Mouse (Mus musculus): ENCODE data around the gene Itga6.
"Not testable (repeated sequence)": the region's sequence is repeated elsewhere in the genome, so short reads cannot be mapped to it uniquely, and the experiment has no call there.

Itga6 gene

DNA sequence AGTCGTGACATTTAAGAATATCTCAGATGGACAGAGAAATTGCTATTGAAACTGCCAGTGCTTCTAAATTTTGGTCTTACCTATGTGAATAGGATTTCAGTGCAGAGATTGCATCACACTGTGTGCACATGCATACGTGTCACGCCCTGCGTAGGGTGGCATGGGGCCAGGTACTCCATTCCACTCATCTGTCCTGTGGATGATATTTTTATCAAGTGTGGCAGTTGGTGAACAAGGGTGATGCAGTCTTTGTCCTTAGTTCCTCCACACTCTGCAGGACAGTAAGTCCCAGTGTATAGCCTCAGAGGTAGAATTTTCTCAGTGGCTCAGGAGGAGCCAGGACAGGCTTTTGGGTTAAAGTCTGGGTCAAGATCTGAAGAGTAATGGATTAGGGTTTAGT, 90.8 kb downstream of the Itga6 start:
- ATAC-seq (ENCODE audit: insufficient number of reproducible peaks, low FRiP score, low TSS enrichment) = no peak

DNA sequence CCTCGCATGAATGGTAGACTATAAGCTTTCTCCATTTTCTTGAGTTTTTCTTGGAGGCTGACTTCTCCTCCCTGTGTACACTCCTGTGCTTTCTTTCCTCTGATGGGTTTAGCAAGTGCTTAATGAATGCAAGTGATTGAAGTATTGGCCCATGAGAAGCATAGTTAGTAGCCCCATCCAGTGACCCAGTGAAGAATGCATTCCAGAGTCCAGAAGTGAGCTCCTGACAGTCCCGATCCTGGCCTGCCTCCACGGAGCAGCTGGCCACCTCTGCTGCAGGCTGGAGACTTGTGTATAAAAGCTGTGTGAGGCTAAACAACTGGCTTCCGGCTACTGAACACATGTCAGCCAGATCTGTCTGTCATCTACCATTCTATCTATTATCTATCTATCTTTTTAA, 91.8 kb downstream of the Itga6 start:
- no peak for ATAC-seq (ENCODE audit: insufficient number of reproducible peaks, low FRiP score, low TSS enrichment)

DNA sequence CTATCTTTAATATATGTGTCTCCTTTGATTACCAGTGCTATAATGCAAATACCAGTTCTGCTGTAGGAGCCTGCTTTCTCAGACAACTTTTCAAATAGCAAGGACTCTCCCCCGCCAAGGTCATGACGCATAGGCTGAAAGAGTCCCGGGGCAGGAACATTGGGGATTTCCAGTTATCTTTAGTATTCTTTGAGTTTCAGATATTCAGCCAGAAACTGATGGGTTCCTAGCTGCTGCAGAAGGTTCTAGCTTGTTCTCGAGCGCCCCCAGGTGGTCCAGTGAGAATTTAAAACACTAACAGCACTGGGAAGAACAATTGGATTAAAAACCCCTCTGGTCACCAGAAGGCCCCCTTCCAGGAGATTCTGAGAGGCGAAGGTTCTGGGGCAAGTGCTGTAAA, 92.4 kb downstream of the Itga6 start:
- ATAC-seq (ENCODE audit: insufficient number of reproducible peaks, low FRiP score, low TSS enrichment) = 0 out of 2 replicates have a peak, but pooled peaks have one; percentile 45

DNA sequence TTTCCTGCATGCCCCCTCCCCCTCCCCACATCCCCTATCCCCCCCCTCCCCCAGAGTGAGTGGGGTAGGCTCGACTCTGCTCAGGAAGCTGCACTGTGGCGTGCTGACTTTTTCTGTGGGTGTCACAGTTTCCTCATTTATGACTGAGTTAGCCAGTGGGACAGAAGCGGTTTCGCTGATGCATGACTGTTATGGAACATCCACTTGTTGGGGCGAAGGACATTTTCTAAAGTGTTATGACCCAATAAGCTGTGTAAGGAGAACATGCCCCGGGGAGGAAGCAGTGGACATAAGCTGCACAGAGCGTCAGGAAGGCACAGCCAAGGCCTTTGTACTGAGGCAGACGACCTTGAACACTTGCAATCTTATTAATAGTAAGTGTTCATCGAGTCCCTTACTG, 97.9 kb downstream of the Itga6 start:
- ATAC-seq (ENCODE audit: insufficient number of reproducible peaks, low FRiP score, low TSS enrichment) = no peak

DNA sequence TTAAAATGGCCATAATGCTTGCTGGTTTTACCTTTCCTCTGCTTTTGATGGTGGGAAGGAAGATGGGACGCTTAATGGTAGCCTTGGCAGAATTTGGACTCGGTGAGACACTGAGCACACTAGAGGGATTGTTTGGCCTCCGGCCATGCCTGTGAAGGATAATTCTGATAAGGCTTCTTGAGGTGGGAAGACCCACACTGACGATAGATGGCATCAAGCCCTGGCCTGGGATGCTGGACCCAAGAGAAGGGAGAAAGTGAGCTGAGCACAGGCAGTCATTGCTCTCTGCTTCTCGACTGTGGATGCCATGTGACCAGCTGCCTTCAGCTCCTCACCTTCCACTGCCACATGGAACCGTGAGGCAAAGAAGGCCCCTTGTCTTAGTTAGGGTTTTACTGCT, 99.5 kb downstream of the Itga6 start:
- no peak for ATAC-seq (ENCODE audit: insufficient number of reproducible peaks, low FRiP score, low TSS enrichment)

DNA sequence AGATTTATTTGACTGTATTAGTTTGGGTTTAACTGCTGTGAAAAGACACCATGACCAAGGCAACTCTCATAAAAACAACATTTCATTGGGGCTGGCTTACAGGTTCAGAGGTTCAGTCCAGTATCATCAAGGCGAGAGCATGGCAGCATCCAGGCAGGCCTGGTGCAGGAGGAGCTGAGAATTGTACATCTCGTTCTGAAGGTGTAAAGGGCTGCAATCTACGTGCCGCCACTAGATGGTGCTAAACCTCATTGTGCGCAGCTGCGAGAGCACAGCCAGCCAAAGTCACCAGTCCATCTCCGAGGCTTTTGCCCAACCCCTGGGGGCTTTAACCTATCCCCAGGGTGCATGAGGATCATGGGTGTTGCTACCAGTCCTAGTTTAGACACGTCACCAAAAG, 106.7 kb downstream of the Itga6 start:
- not testable (repeated sequence) for ATAC-seq (ENCODE audit: insufficient number of reproducible peaks, low FRiP score, low TSS enrichment)

DNA sequence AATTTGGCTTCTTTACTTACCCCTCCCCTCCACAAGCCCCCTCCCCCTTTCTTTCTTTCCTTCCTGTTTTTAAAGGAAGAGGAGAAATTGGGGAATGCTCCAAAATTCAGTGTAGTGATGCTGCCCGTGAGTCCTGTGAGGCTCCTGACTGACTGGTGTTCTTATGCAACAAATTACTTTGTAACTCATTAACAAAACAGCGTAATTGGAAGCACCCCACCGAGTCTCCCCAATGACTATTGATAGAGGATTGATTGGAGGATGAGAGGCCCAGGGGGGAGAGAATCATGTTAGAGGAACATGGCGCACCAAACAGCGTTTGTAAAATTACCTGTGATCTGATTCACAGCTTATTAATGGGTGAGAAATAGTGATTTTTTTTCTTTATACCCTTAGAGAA, 109.7 kb downstream of the Itga6 start:
- ATAC-seq (ENCODE audit: insufficient number of reproducible peaks, low FRiP score, low TSS enrichment) = no peak

DNA sequence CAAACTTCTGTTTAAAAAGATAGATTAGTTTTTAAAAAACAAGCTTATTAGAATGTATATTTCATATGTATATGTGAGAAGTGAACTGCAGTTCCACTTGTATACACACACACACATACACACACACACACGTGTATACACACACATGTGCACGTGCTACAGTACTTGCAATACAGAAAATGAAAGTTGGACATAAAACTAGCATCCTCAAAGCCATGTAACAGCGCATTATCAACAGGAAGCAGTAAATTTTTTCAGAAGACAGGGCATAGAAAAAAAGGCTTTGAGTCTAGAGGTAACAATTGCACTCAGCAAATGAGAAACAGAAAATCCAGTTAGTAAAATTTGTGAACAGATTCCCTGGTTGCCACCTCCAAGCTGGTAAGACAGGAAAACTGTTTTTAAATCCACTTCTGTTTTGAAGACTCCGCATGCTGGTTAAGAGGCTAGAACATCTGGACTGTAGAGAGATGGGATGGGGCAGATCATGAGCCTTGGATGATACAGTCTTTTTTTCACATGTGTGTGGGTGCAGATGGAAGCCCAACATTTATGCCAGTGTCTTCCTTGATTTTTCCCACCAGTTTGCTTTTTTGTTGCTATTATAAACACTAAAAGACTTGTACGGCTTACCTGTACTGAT, 118.2 kb downstream of the Itga6 start:
- no peak for ATAC-seq (ENCODE audit: insufficient number of reproducible peaks, low FRiP score, low TSS enrichment)

DNA sequence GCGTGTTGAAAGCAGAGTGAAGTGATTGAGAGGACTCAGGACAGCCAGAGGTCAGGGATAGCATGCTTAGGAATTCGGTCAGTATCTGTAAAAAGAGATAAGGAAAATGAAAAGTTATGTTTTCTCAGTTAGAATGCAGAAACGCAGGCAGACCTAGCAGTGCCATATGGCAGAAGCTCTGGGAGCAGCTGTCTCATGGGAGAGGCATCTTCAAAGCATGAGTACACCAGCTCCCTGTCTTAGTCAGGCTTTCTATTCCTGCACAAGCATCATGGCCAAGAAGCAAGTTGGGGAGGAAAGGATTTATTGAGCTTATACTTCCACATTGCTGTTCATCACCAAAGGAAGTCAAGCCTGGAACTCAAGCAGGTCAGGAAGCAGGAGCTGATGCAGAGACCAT, 119.6 kb downstream of the Itga6 start:
- ATAC-seq (ENCODE audit: insufficient number of reproducible peaks, low FRiP score, low TSS enrichment) = no peak

DNA sequence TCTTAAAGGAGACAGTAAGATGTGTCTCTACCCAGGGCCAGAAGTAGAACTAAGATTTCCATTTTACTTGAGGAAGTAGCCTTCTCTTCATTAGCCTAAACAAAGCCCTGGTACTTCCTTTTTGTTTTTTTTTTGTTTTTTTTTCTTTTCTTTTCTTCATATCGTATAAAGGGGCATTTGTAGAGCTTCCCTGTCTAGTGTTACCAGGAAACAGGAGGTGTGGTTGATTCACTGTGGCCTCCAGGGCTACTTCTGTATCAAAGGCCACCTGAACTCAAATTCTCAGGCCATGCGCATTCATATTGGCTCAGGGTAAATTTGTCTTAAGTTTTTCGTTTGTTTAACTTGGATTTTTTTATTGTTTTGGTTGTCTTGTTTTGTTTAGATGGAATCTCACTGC, 120.5 kb downstream of the Itga6 start:
- no peak for ATAC-seq (ENCODE audit: insufficient number of reproducible peaks, low FRiP score, low TSS enrichment)

DNA sequence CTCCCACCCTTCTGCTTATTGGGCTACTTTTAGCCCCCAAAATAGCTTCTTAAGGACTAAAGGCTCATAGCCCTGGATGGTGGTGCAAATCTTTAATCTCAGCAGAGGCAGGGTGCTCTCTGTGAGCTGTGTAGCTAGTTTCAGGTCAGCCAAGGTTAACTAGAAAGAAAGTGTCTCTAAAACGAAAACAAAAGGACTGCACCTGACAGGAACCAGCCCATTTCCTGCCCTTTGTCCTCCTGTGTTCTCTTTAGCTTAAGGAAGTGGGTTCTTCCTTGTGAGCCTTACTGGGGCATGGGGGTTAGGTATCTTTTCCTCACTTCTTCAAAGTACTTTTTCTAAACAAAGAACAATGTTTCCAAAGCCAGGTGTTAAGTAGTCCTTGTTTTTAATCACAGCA, 121.1 kb downstream of the Itga6 start:
- no peak for ATAC-seq (ENCODE audit: insufficient number of reproducible peaks, low FRiP score, low TSS enrichment)

DNA sequence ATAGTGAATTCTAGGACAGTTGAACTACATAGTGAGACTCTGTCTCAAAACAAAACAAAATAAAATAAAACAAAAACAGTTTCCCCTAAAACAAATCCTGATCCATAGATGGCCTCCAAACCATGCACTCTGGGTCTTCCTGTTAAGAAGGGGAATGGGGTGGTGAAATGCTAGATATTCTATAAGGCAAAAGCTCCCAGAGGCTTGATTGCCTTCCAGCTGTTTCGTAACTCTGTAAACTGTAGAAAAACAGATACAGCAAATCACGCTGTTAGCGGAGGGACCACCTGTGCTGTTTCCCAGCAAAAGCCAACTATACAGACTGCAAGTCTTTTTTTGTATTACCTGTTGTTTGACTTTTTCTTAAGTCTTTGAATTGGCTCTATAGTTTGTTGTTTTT, 121.6 kb downstream of the Itga6 start:
- no peak for ATAC-seq (ENCODE audit: insufficient number of reproducible peaks, low FRiP score, low TSS enrichment)

DNA sequence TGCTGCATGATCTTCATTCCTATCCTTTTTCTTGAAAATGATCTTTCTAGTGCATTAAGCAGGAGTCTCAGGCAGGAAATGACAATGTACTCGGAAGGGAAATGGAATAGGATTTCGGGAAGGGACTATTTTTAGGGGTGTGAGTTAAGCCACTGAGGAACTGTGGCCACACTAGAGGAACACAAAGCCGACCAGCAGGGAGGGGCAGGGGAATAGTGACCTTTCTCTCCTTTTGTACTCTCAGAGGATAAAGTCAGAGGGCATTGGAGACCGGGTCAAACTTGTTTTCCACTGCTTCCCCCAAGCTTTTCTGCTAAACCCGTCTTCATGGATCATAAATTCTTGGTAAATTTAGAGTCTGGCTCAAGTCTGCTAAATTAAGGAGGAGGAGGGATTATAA, 122.1 kb downstream of the Itga6 start:
- no peak for ATAC-seq (ENCODE audit: insufficient number of reproducible peaks, low FRiP score, low TSS enrichment)

DNA sequence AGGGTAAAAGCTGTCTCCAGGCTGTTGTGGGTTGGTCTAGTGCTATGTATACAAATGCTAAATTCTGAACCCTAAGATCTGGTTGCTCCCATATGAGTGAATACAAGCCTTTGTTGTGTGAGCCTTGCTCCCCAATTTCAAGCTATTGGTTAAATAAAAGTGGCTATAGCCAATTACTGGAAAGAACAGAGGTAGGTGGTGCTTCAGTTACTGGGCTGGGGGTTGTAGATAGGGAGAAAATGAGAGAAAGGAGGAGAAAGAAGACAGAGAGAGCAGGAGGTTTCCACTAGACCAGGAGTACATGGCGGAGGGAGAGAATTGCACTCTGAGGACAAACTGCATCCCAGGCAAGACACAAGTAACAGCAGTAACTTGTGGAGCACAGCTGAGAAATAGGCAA, 122.8 kb downstream of the Itga6 start:
- no peak for ATAC-seq (ENCODE audit: insufficient number of reproducible peaks, low FRiP score, low TSS enrichment)

DNA sequence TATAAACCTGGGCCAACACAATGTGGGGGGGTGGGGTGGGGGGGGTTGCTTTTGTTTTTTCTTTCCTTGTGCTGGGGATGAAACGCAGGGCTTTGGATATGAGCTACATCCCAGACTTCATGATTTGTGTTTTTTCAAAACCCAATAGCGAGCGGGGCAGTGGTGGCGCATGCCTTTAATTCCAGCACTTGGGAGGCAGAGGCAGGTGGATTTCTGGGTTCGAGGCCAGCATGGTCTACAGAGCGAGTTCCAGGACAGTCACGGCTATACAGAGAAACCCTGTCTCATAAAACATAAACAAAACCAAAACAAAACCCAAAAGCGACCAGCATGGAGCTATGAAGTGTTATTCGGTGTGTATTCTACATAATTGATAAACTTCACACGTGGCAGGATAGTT, 126.7 kb downstream of the Itga6 start:
- ATAC-seq (ENCODE audit: insufficient number of reproducible peaks, low FRiP score, low TSS enrichment) = no peak

DNA sequence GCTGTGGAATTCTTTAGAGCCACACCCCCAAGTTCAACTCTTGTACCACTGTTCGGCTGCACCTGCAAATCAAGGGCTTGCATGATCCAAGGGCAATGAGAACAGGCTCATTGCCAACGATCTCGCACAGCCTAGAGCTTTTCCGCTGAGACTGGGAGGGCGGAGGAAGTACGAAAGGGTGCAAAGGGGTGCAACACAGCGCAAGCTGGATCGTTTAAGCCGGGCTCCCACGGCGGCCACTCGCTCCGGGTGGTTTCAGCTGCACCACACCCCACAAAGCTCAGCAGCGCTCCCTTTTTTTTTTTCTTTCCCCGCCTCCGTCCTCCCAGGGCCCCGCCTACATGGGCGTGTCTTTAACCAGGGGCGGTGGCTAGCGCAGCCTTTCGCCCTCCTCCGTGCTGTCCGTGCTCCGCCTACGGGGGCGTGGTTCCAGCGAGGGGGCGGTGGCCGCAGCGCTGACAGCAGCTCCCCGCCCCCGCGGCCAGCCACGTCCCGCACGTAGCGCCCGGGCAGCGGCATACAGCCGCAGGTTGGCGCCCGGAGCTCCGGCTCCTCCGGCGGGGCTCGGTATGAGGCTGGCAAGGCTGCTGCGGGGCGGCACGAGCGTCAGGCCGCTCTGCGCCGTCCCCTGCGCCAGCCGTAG, 127.5 kb downstream of the Itga6 start, which contains the start of gene Pdk1:
Gene Pdk1, plus strand, starts transcription at position 424 of the 643 bp plus-strand sequence.
- ATAC-seq (ENCODE audit: insufficient number of reproducible peaks, low FRiP score, low TSS enrichment) = peak; percentile 94

DNA sequence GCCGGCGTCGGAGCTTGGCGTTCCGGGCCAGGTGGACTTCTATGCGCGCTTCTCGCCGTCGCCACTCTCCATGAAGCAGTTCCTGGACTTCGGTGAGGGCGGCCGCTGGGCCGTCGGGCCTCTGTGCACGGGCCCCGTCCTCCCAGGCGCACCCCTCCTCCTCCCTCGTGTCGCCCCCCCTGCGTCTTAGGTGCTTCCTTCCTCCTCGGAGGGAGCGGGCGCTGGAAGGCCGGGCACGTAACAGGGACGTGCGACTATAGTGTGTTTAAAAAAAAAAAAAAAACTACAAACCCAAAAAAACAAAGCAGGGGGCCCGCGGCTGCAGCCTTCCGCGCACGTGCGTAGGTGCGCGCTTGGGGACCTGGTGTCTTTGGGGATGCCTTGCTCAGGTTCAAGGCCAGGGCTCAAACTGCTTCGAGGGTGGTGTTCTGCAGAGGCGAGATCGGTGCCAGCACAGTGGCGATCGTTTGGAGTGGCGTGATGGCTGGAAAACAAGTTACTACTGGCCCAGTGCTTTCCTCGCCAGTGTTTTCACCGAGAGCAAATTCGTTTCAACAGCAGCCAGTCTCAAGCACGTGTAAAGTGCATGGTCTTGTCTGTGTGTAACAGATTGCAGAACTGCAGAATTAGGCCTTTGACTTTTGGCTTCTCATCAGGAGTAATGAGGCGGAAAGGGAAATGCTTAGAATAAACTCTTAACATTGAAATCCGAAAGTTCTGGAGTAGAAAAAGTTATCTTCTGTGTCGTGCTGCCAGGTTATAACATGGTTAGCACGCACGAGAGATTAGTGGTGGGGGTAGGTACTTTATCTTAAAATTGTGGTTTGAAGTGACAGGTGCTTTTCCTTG, 128.3 kb downstream of the Itga6 start:
- ATAC-seq (ENCODE audit: insufficient number of reproducible peaks, low FRiP score, low TSS enrichment) = peak; percentile 71; the same call in 1 of the 2 replicates

DNA sequence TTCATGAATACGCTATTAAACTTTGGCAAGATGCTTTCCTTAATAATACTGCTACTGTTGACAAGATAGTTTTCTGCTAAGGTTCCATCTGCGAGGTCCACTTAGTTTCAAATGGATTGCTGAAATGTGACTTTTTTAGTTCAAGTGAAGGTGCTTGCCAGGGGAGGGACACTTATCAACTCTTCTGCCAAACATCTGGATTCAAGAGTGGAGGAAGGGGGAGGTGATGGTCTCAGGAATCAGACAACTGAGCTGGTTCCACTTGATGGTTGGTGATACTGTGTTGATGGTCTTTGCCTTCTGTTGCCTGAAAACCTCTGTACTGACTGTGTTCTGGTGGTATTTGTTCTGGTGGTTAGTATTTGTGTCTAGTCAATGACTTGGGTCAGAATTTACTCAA, 129.0 kb downstream of the Itga6 start:
- ATAC-seq (ENCODE audit: insufficient number of reproducible peaks, low FRiP score, low TSS enrichment) = no peak

DNA sequence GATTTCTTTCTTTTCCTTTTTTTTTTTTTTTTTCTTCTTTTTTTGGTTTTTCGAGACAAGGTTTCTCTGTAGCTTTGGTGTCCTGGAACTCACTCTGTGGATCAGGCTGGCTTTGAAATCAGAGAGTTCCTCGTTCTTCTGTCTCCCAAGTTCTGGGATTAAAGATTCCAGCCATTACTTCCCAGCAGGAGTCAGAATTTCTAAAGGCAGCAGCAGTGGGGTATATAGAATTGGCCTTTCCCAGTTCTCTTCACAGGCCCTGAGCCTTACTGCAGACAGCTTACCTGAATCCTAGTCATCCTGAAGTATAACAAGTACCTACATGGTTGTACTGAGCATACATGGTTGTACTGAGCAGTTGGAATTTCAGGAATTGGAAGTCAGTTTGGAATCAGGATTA, 129.4 kb downstream of the Itga6 start:
- ATAC-seq (ENCODE audit: insufficient number of reproducible peaks, low FRiP score, low TSS enrichment) = no peak

DNA sequence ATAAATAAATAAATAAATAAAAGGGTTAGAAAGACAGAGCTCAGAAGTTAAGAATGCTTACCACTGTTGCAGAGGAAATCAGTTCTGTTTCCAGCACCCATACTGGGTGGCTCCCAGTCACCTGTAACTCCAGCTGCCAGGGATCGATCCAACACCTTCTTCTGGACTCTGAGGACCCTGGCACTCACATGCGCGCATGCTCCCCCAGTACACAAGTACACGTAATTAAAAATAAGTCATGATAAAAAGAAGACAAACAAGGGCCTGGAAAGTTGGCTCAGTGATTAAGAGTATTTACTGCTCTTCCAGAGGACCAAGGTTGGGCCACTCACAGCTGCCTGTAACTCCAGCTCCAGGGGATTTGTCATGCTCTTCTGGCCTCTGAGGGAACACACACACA, 132.4 kb downstream of the Itga6 start:
- ATAC-seq (ENCODE audit: insufficient number of reproducible peaks, low FRiP score, low TSS enrichment) = no peak

DNA sequence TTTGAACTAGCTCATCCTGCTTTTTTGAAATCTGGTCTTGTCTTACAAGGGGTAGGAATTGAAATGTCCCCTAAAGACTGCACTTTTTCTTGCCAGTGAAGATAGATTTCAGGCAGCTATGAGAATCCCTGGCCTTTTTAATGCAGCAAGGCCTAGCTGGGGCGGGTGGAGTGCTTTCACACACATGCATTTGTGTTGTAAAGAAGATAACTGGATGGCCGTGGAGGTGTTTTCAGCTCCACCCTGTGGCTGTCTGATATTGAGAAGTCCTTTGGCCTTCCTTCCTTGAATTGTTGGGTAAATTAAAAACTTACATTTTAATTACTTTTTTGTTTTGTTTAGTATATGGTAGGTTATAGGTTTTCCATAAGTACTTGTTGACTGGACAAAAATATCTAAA, 133.0 kb downstream of the Itga6 start:
- ATAC-seq (ENCODE audit: insufficient number of reproducible peaks, low FRiP score, low TSS enrichment) = no peak

Measured in cerebellum, adult (tissue).